Mouse (Mus musculus) left cerebral cortex, postnatal 36 days (tissue): ENCODE measurements around the gene Pax2. TPM values are rescaled to one million over a fixed set of nuclear protein-coding genes. Genes with fewer than 3 reads are reported as not detected.

Experiments
- DNase-seq, 2 experiments: peaks; one replicate each; pipeline ENCODE4 v3.0.0; 2021 to 2022; ENCODE audit warnings: low spot score in 2 of 2, mixed read lengths in 1 of 2
- intact Hi-C: fragments of 180-260 bp; cut with DNase I; formaldehyde crosslinking; loops from one replicate; pipeline ENCODE4 v1.15.1; 2025
- total RNA-seq, 2 experiments: library from RNA; stranded (reverse); gene quantifications; 2 replicates each; pipeline ENCODE4 v1.2.3; 2021

Pax2 gene
- total RNA-seq, 2 experiments from 2014 or later: 0.16 to 0.32 TPM

- intact Hi-C loops: loop anchor here (5.0 kb wide), 1 partner anchor 387 kb away; no protein-coding TSS in a partner anchor
- DNase-seq: no peak
Measured at GRCm38 (mm10) chr19:44760259-44761131, 4.7 kb downstream of the Pax2 start.

GRCm38 (mm10) chr19:44762121-44762621 is 6.3 kb downstream of the Pax2 start:
- intact Hi-C loops: loop anchor here (5.0 kb wide), 1 partner anchor 385 kb away; no protein-coding TSS in a partner anchor
- no peak for DNase-seq

- DNase-seq: no peak
- intact Hi-C loops: no loop called here
Measured at GRCm38 (mm10) chr19:44770268-44771050, 14.6 kb downstream of the Pax2 start.

DNA sequence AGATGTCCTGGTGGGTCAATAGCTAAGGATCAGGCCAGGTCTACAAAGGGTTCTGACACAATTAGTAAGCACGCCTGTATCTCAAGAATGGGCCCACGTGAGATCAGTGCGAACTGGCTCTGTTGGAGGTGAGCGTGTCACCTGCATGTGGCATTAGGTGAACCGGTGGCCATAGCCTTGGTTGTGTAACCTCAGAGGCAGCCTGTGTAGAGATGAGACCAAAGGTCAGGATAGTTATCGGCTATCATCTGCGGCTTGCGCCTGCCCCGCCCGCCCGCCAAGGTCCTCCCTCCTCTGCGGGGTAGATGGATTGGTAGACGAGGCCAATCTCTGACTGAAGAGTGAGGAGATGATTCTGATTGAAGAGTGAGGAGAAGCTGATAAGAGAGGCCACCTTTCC is 15.7 kb downstream of the Pax2 start:
- intact Hi-C loops: no loop called here
- DNase-seq: no peak

DNA sequence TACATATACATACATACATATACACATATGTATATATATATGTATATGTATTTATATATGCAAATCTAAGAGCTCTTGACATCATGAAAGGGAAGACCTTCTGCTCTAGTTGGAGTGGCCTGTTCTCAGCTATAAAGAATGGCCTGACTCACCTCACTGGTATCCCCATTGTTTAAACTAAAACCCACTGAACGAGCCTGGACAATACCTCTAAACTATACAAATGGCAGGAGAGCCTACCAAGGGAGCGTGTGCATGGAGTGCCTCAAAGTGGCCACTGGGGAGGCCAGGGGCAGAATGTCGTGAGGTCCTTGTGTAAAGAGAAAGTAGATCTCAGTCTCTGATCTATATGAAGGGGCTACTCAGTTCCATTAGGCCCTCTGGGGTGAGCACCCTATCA is 26.1 kb downstream of the Pax2 start:
- DNase-seq: no peak
- intact Hi-C loops: no loop called here

GRCm38 (mm10) chr19:44784391-44784790 is 28.5 kb downstream of the Pax2 start:
- intact Hi-C loops: no loop called here

DNA sequence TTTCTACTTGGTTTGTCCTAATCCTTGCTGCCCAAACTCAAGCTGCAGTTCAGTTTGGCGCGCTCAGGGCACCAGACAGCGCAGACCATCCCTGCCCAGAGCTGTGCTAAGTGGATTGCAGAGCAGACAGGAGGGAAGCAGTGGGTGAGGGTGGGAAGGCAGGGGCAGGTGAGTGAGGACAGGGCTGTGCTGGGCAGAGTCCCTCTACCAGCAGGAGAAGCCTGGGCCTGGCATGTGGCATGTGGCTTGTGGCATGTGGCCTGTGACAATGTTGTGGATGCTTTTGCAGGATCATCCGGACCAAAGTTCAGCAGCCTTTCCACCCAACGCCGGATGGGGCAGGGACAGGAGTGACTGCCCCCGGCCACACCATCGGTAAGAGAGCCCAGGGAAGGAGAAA is 32.6 kb downstream of the Pax2 start:
- intact Hi-C loops: no loop called here

More at GRCm38 (mm10) chr19:44784391-44784790, 28.5 kb downstream of the Pax2 start:
- DNase-seq: no peak

GRCm38 (mm10) chr19:44791981-44792380 is 36.1 kb downstream of the Pax2 start:
- DNase-seq: no peak
- intact Hi-C loops: no loop called here

More for the DNA sequence above, 32.6 kb downstream of the Pax2 start:
- DNase-seq: no peak

DNA sequence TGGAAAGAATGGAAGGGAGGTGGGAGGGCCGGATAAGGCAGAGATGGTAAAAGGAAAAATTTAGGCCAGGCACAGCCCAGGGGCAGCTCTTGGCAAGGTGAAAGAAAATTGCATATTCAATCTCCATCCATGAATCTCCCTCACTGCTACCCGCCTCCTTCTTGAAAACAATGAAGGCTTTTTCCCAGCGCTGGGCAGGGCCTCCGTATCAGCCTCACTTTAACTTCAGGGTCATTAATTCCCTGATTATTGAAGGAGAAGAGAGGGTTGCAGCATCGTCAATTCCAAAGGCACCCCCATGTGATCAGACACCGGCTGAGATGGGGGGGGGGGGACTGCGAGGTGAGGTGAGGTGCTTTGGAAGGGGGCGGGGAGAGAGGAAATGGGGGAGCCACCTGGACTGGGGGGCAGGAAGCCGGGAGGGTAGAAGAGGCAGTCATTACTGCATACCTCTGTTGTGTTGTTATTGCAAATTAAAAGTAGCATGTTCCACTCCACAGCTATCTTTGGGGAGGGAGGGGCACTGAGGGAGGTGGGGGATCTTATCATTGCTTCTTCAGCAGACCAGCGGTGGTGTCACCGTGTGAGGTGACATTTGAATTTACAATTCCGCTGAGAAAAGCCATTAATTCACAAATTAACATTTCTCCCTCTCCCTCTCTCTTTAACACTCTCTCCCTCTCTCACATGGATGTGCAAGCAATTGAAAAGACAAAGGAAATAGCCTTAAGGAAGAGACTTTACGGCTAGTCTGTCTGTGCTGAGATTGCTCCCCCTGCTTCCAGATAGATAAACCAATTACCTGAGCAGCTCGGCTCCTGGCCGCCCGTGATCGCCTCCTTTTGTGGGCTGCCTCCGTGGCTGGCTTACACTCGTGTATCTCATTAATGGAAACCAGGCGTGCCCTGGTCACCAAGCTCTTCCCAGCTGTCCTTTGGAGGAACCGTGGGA is 41.5 kb downstream of the Pax2 start:
- DNase-seq: no peak
- intact Hi-C loops: no loop called here

GRCm38 (mm10) chr19:44798731-44799130 is 42.9 kb downstream of the Pax2 start:
- DNase-seq: no peak

DNA sequence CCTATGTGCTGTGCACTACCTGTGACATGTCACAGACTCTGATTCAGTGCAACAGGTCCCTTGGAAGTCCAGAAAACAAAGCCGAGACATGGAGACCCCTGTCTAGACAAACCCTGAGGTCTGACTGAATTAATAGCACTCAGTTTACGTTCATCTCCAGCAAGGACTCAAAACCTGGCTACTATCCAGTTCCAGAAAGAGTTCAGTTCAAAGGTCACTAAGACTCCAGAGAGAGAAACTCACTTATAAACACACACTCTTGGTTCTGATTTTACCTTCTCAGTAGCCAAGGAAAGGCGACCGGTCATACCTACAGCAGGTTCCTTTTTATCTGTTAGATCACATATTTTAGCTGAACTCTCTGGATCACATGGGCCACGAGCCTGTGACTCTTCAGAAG is 43.3 kb downstream of the Pax2 start:
- intact Hi-C loops: no loop called here
- no peak for DNase-seq

More at GRCm38 (mm10) chr19:44798731-44799130, 42.9 kb downstream of the Pax2 start:
- intact Hi-C loops: no loop called here

DNA sequence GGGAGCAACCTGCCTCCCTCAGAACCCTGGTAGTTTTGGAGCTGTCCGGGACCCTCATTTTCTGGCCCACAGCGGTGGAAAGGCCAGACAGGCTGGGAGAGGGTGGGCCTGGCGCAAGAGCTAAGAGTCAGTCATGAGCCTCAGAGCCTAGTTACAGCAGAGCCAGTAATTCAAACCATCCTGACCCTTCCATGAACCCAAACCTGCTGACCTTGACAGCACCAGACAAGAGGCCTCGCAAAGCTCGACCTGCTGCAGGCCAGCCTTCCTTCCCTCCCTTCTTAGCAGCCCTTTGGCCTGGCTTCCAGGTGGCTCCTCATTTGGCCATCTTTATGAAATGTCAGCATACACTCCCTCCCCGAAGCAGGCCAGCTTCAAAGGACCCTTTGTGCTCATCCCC is 44.5 kb downstream of the Pax2 start:
- no peak for DNase-seq
- intact Hi-C loops: no loop called here

GRCm38 (mm10) chr19:44808734-44809133 is 52.9 kb downstream of the Pax2 start:
- intact Hi-C loops: no loop called here
- no peak for DNase-seq

GRCm38 (mm10) chr19:44812666-44813429 is 57.0 kb downstream of the Pax2 start:
- DNase-seq: no peak
- intact Hi-C loops: no loop called here

DNA sequence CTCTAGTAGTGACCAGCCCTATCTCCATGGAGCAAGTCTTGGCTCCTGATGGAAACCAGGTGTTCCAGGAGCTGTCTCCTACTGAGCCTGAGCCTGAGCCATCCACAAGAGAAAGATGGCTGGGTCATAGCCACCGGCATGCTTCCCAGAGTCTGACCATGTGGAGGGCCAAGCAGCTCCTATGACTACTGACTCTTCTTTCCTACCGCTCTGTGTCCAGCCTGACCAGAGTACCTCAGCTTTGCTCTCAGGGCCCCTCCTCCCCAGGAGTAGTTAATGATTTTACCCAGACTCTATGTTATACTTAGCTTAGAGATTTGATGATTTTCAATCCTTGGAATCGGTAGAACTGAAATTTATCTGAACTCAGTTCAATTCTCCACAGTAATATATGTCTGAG is 59.3 kb downstream of the Pax2 start:
- DNase-seq: no peak
- intact Hi-C loops: no loop called here

DNA sequence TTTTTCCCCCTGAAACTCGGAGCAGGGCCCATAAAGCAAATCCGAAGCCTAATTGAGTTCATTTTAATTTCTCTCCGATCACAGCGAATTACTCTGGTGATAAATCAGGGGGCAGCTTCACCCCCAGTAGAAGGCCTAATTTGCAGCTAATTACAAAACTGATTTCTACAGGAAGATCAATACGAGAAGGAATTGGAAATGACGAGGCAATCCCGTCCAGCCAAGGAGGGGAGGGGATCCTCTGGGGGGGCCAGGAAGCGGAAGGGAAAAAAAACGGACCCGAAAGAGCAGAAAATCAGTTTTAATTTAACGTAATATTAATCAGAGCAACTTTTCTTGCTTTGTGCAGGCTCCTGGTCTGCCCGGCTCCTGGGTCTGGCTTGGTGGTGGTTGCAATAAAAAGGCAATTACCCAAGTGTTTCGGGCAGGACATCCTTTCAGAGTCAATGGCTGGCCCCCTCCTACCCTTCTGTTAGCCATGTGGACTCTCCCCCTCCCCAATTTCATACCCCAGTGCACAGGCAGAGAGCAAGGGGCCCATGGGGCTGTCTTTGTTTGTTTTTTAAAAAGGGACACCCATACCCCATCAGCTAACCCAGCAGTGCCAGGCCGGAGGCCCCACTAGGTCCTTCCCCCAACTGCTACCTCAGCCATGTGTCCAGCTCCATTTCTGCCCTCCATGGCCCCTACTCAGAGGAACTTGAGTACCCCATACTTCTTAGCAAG is 61.7 kb downstream of the Pax2 start:
- DNase-seq: no peak
- intact Hi-C loops: no loop called here

- intact Hi-C loops: no loop called here
- no peak for DNase-seq
Measured at GRCm38 (mm10) chr19:44818676-44819075, 62.8 kb downstream of the Pax2 start.

GRCm38 (mm10) chr19:44821581-44821980 is 65.7 kb downstream of the Pax2 start:
- intact Hi-C loops: no loop called here

More at GRCm38 (mm10) chr19:44821581-44821980, 65.7 kb downstream of the Pax2 start:
- DNase-seq: peak; percentile 13 to 20
